Mouse (Mus musculus) small intestine, adult 2 months (tissue): ENCODE results near the gene Oprl1. TPM values are rescaled to one million over a fixed set of nuclear protein-coding genes. Genes with fewer than 3 reads are reported as not detected.

Experiments
- H3K27ac ChIP-seq: fragments of 200-500 bp; 2 replicates; pipeline ENCODE4 v1.5.1; 2012; ENCODE audit warnings: low read depth, low read length, control low read depth, inconsistent platforms; ENCODE audit not compliant: insufficient read depth
- H3K27me3 ChIP-seq: fragments of 200-500 bp; 2 replicates; pipeline ENCODE4 v1.6.1; 2012; ENCODE audit warnings: mild to moderate bottlenecking, moderate library complexity, low read length, inconsistent platforms; ENCODE audit not compliant: control insufficient read depth, insufficient read depth
- H3K36me3 ChIP-seq: fragments of 200-500 bp; 2 replicates; pipeline ENCODE4 v1.6.1; 2012; ENCODE audit warnings: mild to moderate bottlenecking, low read length, control low read depth, inconsistent platforms; ENCODE audit not compliant: control insufficient read depth, insufficient read depth
- H3K4me1 ChIP-seq: fragments of 200-500 bp; 2 replicates; pipeline ENCODE4 v1.6.1; 2012; ENCODE audit warnings: low read length, inconsistent platforms, mixed read lengths; ENCODE audit not compliant: control insufficient read depth, insufficient read depth, insufficient read length
- H3K4me3 ChIP-seq: fragments of 200-500 bp; 2 replicates; pipeline ENCODE4 v1.5.1; 2012; ENCODE audit warnings: low read depth, mild to moderate bottlenecking, control low read depth, inconsistent platforms, low read length, moderate library complexity
- CTCF ChIP-seq: fragments of 200-500 bp; IDR thresholded peaks from 2 replicates; pipeline ENCODE4 v1.5.1; 2012; ENCODE audit warnings: low read depth, mild to moderate bottlenecking, control low read depth, inconsistent platforms, low read length, moderate library complexity, mixed read lengths; ENCODE audit not compliant: insufficient replicate concordance, insufficient read length; ENCODE audit errors: extremely low read depth
- POLR2A ChIP-seq: fragments of 200-500 bp; IDR thresholded peaks from 2 replicates; pipeline ENCODE4 v1.6.1; 2012; ENCODE audit warnings: low read depth, mild to moderate bottlenecking, control low read depth, inconsistent platforms, low read length, moderate library complexity
- WGBS: fragments of 180-500 bp; shearing (Covaris S2); methylation state at CpG from one replicate; pipeline ENCODE4 v1.1.7; 2018; 5-methylcytosine and 5-hydroxymethylcytosine counted together
- polyA plus RNA-seq: library from polyadenylated mRNA; depleted of rRNA; stranded (reverse); fragments of >200 nt; gene quantifications from 2 replicates; pipeline ENCODE4 v1.2.3, GENCODE M21; 2012; rRNA removed

The Oprl1 gene
- polyA plus RNA-seq, 1 experiment: 0.19 TPM

DNA sequence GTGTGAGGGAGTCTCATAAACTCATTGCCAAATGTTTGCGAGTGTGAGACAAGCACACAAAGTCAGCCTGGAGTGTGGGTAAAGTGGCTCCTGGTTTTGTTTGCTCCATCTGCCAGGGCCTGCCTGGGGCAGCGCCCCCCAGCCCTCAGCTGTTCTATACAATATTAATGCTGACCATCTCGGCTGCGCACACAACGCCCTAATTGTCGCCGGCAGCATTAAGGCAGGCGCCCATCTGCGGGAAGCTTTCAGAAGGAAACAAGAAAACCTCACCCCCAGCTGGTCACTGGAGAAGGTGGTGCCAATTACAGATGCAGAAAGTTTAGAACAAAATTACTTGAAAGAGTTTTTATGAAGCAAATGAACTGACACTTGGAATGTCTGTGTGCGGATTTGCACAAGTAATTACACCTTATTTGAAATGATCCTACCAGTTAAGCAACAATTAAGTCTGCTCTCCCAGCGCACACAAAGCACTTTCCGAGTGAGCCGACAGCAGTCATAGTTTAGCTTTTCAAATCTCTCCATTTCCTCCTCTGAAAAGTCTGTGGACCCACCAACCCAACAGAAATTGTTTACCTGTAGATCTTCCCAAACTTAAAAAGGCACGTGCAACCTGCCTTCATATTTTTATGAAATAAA lies 49.2 kb downstream of the Oprl1 start:
- H3K36me3 ChIP-seq: no peaks in the 10 kb centered on the region
- no peak overlapping the region for H3K27ac ChIP-seq
- H3K4me1 ChIP-seq: no peaks in the 10 kb centered on the region
- H3K27me3 ChIP-seq: no peaks in the 10 kb centered on the region
- TF ChIP-seq POLR2A (no peak), CTCF (no peak)
- 41% methylated on average over 14 of the region's 14 CpGs for WGBS
- H3K4me3 ChIP-seq: no peak overlapping the region

DNA sequence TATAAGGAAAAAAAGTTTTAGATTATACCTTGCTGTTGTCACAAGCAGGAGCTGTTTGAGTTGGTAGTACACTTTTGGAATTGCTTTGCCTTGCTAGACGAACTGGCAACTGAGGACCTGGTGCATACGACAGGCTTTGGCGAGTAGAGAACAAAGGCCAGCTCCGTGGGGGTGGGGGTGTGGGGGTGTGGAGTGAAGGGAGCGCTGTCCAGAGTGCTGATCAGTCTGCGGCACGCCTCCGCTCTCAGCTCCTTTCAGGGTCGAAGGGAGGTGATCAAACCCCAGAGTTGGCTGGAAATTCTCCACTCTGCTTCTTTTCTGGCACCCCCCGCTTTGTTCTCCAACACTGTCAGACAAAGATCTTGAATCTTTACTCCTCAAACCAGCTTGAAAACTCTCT lies 49.8 kb downstream of the Oprl1 start:
- no peak for TF ChIP-seq CTCF
- no peak for TF ChIP-seq POLR2A
- Histone ChIP-seq H3K36me3 (no peaks in the 10 kb centered on the region), H3K4me1 (no peaks in the 10 kb centered on the region)

DNA sequence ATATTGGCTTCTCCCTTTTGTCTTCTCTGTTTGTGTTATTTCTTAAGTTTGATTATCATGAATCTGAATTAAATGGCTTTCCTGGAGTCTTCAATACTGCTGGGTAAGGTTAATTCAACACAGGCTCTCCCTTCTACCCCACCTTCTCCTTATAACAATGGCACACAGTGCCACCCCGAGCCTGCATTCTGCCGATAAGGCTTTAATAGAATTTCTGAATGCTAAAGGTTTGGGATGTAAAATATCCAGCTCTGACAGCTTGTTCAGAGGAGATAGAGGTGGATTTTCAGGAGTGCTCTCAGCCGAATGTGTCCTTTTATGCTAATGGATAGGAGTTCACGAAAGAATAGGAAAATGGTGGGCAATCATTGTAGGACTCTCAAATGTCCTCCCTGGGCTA lies 50.4 kb downstream of the Oprl1 start:
- 86% methylated on average over 4 of the region's 4 CpGs for WGBS
- no peaks in the 10 kb centered on the region for H3K36me3 ChIP-seq

More for the DNA sequence above, 49.8 kb downstream of the Oprl1 start:
- H3K27ac ChIP-seq: no peak overlapping the region
- WGBS: 5% methylated on average over 10 of the region's 10 CpGs
- no peak overlapping the region for H3K4me3 ChIP-seq
- no peaks in the 10 kb centered on the region for H3K27me3 ChIP-seq

DNA sequence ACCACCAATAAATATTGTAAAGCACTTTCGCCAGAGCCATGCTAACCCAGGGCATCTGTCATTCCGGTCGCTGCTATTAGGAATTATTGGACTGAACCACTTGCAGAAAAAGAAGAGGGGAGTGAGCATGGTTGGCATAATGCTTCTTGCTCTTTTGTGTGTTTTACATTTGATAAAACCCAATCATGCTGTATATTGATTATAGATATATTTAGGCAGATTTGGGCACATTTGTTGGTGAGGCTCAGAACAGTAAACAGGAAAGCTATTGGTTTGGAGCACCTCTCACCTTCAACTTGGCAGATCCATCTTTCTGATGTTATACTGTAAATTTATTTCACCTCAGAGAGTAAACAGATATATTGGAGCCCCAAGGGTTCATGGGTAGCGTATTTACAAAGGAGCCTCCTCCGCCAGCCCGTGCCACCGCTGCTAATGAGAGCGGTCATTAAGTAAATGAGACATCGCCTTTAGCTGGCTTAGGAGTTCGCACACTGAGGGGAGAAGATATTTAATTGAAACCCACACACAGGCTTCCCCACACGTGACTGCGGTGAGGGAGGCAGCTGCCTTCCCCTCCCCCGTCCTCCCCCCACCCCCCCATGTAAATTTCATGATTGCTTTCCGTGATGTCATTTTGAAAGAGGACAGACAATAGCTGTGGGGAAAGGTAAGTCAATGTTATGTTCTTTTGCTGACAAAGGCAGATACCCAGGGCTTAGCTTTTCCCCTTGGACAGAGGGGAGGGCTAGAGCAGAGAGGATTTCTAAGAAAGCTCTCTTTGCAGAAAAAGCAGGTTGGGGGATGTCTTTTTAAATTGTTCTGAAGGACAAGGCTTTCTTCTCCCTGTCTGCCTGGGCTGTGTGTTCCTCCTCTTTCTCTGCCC lies 52.1 kb downstream of the Oprl1 start:
- WGBS: 40% methylated on average over 14 of the region's 14 CpGs
- no peak for TF ChIP-seq POLR2A
- no peak for TF ChIP-seq CTCF
- H3K4me3 ChIP-seq: no peak overlapping the region
- H3K27me3 ChIP-seq: no peaks in the 10 kb centered on the region
- no peaks in the 10 kb centered on the region for H3K36me3 ChIP-seq
- H3K4me1 ChIP-seq: no peaks in the 10 kb centered on the region
- H3K27ac ChIP-seq: no peak overlapping the region

More for the DNA sequence above, 50.4 kb downstream of the Oprl1 start:
- no peaks in the 10 kb centered on the region for H3K4me1 ChIP-seq
- H3K27me3 ChIP-seq: no peaks in the 10 kb centered on the region
- H3K27ac ChIP-seq: no peak overlapping the region
- no peak for TF ChIP-seq CTCF
- TF ChIP-seq POLR2A: no peak
- H3K4me3 ChIP-seq: no peak overlapping the region

DNA sequence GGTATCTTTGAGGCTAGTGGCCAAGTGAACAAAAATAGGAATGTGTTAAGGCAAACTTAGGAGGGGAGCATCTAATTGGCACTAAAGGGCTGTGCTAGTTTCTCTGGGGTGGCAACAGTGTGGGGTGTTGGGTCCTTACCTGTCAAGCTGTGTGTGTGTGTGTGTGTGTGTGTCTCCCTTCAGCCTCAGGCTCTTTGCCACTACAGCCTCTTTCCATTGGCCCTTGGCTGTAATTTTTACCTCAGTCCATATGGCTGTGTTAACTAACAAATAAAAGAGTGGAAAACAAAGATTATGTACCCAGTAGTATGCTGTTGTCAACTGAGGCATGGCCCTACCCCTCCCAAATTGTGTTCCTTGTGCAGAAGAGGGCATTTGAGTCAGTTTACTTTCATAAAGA lies 53.6 kb downstream of the Oprl1 start:
- H3K4me1 ChIP-seq: no peaks in the 10 kb centered on the region
- H3K27ac ChIP-seq: no peak overlapping the region
- no peaks in the 10 kb centered on the region for H3K27me3 ChIP-seq
- TF ChIP-seq POLR2A (no peak), CTCF (no peak)
- no peaks in the 10 kb centered on the region for H3K36me3 ChIP-seq
- no peak overlapping the region for H3K4me3 ChIP-seq

DNA sequence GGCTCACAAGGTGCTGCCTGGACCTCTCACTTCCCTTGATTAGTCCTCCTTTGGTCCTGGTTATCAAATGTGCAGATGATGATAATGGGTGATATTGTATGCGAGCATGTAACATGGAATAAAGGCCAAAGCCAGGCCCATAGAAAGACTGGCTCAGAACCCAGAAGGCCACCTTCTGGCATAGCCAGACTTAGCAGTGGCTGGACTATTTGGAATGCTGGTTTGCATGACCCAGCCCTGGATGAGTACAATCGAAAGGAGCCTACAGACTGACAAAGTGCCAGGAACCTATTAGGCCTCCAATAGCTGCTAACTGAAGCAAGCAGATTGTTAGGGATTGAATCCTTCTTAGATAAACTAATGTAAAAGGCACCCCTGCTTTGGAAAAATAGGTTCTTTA lies 54.6 kb downstream of the Oprl1 start:
- 80% methylated on average over 2 of the region's 2 CpGs for WGBS
- Histone ChIP-seq H3K27me3 (no peaks in the 10 kb centered on the region), H3K27ac (no peak overlapping the region), H3K36me3 (no peaks in the 10 kb centered on the region), H3K4me3 (no peak overlapping the region), H3K4me1 (no peaks in the 10 kb centered on the region)
- TF ChIP-seq POLR2A (no peak), CTCF (no peak)

Other genes starting within 250 kb of the Oprl1 start
- not detected in 2 replicates for gene Abhd16b, start 221.8 kb upstream of the Oprl1 start, polyA plus RNA-seq
- gene Tpd52l2, start 217.9 kb upstream of the Oprl1 start, polyA plus RNA-seq: 14.6 and 27.3 TPM in 2 replicates
- 20.6 and 48.2 TPM in 2 replicates for gene Dnajc5, start 194.5 kb upstream of the Oprl1 start, polyA plus RNA-seq
- 96.9 and 149 TPM in 2 replicates for gene Uckl1, start 130.1 kb upstream of the Oprl1 start, polyA plus RNA-seq
- gene Prpf6, start 123.1 kb upstream of the Oprl1 start, polyA plus RNA-seq: 4.9 and 10.4 TPM in 2 replicates
- 12.7 and 15.7 TPM in 2 replicates for gene Zfp512b, start 122.2 kb upstream of the Oprl1 start, polyA plus RNA-seq
- 13.6 and 26.0 TPM in 2 replicates for gene Samd10, start 115.8 kb upstream of the Oprl1 start, polyA plus RNA-seq
- gene Gm29797, start 58.0 kb upstream of the Oprl1 start, polyA plus RNA-seq: 0.29 and 0.42 TPM in 2 replicates
- 39.0 and 59.8 TPM in 2 replicates for gene Sox18, start 43.4 kb upstream of the Oprl1 start, polyA plus RNA-seq
- gene Tcea2, start 34.7 kb upstream of the Oprl1 start, polyA plus RNA-seq: 4.3 and 5.2 TPM in 2 replicates
- 19.9 and 24.1 TPM in 2 replicates for gene Rgs19, start 21.0 kb upstream of the Oprl1 start, polyA plus RNA-seq
- not detected in 2 replicates for gene Lkaaear1, start 16.6 kb upstream of the Oprl1 start, polyA plus RNA-seq
- gene Myt1, start 48.3 kb downstream of the Oprl1 start, polyA plus RNA-seq: 0.63 and 0.77 TPM in 2 replicates
- 4.5 and 7.6 TPM in 2 replicates for gene Pcmtd2, start 122.8 kb downstream of the Oprl1 start, polyA plus RNA-seq
- 1.4 and 1.5 TPM in 2 replicates for gene Polr3k, start 149.3 kb downstream of the Oprl1 start, polyA plus RNA-seq